Mouse (Mus musculus) adrenal gland, postnatal 25 days (tissue): ENCODE results near the gene Ntm. TPM values are rescaled to one million over a fixed set of nuclear protein-coding genes. Genes with fewer than 3 reads are reported as not detected.
A peak's percentile ranks its signal among the peaks of the same experiment; 100 is the strongest.

Experiments
- DNase-seq: peaks from one replicate; pipeline ENCODE4 v3.0.0; 2021; ENCODE audit warnings: mixed read lengths
- long read RNA-seq: library from polyadenylated mRNA; stranded (forward); transcript quantifications from one replicate; pipeline ENCODE4 v2.0.0, GENCODE M21; 2021
- total RNA-seq: library from RNA; stranded (reverse); gene quantifications from 2 replicates; pipeline ENCODE4 v1.2.3, GENCODE M21; 2021

Ntm gene
- 0.94 TPM in 1 of 2 replicates, not detected in the other for total RNA-seq
- long read RNA-seq, partial matches to known transcripts = 0 of 1 reads
- long read RNA-seq, other reads (novel, unspliced or antisense) = 1 of 1 reads

DNA sequence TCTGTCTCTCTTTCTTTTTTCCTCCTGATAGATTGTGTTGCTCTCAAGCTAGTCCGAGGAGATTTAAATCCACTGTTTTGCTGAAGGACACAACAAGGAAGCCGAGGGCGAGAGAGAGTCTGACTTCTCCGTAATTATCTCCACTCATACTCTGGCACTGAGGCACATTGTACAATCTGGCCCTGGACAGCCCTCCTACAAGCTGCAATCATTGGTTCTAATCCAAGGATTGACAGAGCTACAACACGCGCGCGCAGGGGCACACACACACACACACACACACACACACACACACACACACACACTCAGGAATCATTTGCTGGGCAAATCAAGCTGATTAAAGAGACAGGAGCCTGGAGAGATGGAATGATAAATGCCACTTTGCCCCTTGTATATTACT is at the start of gene Ntm:
Gene Ntm (minus strand): TSS at position 164 of the 400 bp plus-strand sequence.
- DNase-seq = peak; percentile 43

DNA sequence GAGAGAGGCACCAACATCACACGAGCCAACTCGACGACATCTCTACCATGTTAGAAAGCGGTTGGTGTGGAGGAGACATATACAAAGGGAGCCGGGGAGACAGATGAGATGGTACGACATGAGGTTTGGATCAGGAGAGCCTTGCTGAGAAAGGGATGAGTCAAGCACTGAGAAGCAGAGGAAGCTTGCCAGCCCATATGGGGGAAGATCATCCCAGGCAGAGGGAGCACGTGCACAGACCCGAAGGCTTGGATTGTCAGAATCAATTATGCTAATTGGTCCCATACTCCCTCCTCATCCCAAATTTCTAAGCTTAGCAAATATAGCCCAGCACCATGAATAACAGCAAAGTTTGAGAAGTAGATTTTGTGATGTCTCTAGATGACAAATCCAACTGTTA is 42.8 kb upstream of the Ntm start:
- no peak for DNase-seq

DNA sequence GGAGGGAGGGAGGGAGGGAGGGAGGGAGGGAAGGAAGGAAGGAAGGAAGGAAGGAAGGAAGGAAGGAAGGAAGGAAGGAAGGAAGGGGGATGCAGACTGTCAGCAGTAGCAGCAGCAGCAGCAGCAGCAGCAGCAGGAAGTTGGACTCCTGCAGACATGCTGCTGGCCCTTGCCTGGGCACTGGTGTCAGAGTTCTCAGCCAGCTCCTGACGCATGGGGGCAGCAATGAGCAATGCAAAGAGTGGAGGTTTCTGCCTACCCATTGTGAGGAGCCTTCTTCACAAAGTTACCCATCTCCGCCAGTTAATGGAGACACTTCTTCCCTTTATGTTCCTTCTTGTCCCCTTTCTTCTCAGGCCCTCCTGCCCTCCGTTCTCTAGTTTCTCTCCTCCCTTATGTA is 40.7 kb upstream of the Ntm start:
- DNase-seq = peak; percentile 81

DNA sequence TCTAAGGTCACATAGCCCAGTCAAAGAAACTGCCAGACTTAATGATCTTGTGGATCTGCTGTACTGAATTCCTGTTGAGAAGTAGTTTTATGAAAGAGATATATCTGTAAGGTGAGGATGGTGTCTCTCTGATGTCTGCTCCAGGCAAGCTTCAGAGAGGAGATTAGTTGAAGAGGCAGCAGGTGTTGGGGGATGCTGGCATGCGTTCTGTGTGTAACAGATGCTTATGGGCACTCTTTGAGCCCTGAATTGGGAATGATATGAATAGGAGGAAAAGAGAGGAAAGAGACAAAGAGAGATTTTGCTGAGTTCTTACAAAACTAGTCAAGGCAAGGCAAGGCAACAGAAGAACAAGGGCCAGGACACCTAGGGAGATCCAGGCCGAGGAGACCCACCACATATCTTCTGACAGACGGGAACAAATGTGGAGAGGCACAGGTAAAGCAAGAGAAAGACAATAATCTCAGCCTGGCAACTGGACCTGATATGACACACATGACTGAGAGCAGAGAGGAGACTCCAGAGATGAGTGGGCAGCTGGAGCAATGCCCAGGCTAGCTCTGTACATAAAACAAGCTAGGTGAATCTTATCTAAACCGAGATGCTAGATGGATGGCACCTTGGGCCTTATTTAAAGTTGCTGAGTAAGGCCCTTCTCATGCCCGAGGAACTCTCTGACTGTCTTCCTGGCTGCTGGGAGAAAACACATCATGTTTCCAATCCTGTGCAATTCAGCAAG is 18.4 kb upstream of the Ntm start:
- no peak for DNase-seq

DNA sequence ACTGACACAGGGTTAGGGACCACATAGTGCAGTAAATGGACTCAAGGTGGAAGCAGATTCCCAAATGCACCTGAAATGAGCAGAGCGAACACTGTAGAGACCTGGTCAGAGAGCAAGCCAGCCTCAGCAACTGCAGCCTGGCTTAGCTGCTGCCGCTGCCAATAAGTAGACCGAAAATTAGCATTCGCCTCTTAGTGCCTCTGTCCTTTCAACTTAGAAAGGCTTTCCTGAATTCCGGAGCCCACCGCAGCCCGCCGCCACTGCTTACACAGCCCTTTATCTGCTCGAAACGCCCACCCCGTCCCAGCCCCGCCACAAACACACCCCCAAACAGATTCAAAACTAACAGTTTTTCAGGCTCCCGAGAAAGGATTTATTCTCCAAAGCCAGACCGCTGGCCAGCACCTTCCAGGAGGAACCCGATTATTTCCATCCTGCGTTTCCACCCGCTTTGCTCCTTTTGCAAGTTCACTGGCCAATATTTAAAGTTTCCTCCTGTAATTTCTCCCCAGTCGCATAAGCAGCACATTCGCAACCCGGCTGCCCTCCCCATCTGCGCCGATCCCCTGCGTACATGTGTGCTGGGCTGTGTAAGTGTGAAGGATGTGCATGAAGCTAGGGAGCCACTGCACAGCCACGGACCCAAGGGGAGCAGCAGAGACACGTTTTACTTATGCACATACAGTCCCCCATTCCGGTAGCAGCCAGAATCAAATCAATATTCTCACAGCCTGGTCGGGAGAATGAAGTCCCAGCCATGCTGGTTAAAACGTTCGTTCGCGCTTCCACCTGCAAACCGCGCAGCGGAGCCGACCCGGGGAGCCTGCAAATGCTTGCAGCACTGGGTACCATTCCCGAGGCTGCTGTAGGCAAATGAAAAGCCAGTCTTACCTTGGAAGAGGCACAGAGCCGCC is 730 bp downstream of the Ntm start:
- peak; percentile 11 for DNase-seq

- no peak for DNase-seq
Observed at GRCm38 (mm10) chr9:29961512-29961911, 1.4 kb downstream of the Ntm start.

- DNase-seq = no peak
Observed at GRCm38 (mm10) chr9:29960741-29961140, 2.2 kb downstream of the Ntm start.

DNA sequence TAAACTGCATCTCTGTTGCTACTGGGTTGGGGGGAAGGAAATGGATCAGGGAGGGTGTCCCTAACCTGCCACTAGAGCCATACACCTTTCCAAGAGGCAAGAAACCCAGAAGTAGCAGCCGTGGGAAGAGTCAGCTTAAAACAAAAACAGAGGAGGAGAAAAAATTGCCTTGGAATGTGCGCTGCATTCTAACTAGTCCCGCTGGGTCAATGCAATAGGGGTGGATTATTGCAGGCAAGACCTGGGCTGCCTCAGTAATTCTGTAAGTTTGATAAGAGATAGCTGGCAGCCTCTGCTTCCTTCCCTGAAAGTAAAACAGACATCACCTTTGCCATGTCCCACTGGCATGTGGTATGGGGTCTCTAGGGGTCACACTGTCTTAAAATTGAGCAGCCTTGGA is 2.7 kb downstream of the Ntm start:
- DNase-seq = no peak

DNA sequence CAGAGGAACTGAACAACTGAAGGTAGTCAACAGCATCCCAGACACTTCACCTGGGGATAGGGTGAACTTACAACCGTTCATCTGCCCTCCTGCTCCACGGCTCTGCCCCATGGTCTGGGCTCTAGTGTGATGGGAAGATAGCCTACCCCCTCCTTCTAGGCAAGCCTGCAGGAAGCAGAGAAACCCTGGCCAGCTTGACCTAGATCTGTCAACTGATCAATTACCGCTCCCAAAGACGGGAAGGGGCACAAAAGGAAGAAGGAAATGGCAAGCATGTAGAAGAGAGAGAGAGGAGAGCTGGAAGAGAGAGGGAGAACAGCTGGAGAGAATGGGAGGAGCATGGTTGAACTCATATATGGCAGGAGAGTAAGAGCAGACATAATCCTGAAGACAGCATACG is 6.0 kb downstream of the Ntm start:
- DNase-seq = no peak

DNA sequence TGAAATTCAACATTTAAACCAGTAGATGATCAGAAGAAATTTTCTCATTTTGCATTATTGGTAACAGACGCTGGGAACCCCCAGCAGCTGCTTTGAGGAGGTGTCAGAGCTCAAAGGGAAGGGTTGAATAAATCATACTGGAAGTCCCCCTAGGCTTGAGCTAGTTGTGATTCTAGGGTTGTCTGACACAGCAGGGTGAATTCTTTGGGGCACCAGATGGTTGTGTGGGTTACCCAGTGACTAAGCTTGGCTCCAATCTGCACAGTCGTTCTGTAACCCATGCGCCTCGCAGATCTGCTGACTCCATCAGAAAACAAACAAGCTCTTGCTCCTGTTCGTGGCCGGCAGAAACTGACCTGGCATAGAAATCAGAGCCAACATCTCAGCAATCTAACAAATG is 8.9 kb downstream of the Ntm start:
- DNase-seq = no peak

DNA sequence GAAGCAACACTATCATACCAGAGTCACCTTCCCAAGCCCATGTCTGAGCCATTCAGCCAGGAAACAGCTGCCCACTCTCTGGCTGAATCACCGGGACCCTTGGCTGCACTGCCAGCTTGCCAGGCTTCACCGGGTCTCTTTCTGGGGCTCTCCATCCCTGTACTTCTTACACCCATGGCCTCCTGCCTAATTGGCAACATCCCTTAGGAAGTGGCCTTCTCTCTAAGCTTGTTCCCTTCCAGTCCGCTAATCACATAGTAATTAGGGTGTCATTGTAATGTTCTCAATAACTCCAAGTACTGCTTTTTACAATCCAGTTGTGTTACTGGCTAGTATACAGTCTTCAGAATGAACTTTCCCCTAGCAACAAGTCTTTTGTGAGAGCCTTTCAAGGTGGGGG is 13.9 kb downstream of the Ntm start:
- no peak for DNase-seq

GRCm38 (mm10) chr9:29943209-29944070 is 19.5 kb downstream of the Ntm start:
- DNase-seq = no peak

DNA sequence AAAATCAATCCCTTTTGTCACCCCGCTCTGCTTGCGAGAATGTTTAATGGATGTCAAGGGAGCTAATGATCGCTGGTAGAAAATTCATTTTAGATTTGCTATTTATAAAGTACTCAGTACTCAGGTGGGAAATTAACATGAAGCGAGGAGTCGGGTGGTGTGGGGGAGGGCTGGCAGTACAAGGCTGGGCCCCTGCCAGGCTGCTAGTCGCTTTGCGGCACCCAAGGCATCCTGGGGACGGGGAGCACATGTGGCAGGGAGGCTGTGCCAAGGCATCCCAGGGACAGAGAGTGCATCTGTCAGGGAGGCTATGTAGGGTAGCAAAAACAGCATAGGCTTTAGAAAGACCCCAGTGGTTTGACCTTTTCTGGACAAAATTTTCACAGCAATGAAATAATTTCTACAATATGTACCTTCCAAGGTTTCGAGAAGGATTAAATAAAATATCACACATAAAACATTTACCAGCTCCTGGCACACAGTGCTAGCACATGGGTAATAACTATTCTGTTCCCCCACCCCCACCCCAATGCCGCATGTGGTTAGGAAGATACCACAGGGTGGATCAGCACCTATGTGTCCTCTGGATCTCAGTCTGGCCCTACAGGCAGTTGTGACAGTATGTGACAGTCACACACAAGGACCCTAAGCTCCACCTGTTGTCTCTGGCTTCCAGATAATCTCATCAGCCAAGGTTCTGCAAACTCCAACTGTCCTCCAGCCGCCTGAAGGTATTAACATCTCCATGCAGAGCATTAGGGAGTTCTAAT is 20.6 kb downstream of the Ntm start:
- no peak for DNase-seq

DNA sequence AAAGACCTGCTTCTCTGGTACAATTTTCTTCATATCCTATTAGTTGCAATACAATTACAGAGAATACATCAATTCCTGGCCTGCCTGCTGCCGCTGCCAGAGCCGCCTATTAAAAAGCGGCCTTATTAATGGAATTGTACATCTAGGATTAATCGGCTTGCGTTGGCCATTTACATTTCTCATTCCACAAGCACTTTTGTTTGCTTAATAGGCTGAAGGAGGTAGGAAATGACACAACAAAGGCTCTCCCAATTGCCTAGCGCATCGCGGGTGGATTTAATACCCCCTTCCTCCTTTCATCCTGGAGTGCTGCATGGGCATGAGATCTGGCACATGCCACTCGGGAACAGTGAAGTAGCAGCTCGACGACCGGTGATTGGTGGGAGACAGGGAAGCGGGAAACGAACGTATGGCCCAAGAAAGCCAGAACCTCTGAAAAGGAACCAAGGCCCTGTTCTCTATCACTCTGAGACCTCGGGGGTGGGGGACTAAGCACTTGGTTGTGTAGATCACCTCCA is 23.4 kb downstream of the Ntm start:
- DNase-seq = no peak

GRCm38 (mm10) chr9:29928796-29929195 is 34.1 kb downstream of the Ntm start:
- no peak for DNase-seq

DNA sequence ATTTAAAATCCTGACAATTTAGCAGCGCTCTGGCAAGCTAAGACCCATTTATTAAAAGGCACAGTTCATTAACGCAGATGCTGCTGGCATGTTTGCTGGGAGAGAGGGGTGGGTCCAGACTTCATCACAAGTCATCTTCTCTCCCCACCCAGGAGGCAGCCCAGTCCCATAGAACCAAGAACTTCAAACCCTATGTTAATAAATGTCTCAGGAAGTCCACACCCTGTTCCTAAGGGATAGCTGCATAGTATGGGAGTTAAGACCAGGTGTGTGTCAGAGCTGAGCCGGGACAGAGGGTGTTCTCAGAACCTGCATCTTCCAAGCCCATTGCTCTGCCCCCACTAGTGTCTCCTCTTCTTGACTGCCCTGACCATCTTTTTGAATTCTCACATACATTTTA is 37.6 kb downstream of the Ntm start:
- no peak for DNase-seq

DNA sequence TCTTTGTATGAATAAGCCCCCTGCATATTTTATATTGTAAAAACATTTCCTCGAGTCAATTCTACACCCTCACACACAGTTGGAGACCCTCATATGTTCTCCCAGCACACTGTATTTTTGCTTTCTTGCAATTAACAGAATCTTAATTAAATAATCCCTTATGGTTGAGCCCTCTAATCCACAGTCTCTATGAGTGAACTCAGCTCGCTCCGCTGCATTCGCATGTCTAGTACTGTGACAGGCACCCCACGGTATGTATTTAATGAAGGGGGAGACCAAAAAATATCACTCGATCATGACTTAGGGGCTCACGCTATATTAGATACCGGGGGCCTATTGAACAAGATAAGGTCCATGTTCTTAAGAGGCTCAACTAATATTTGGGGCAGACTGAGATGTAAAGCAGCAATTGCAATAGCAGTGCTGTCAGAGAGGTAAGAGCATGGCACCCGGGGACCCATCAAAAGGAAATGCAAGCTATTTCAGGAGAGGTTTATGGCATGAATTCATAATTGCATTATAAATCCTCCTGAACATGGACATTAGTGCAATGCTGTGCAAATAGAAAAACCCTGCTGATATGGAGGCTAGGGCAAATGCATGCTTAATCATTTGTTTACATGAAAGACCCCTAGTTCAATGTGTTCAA is 64.4 kb downstream of the Ntm start:
- no peak for DNase-seq

GRCm38 (mm10) chr9:29897448-29897847 is 65.5 kb downstream of the Ntm start:
- DNase-seq = no peak

- no peak for DNase-seq
Observed at GRCm38 (mm10) chr9:29892792-29893191, 70.1 kb downstream of the Ntm start.

DNA sequence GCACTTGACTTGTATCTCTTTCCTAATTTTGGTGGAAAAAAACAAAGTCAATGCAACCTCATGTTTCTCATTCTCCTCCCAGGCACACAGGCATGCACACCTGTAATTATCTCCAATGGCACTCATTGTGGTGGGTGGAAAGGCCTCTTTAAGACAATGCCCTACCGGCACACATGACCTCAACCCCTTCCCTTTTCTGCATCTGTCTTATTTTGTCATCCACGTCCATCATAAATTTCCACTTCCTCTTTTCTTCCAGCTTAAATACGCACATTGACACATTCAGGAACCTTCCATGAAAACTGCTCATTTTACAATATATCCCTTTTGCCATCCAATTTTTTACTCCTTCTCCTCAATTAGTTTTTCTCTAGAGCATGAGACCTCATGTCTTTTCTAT is 74.2 kb downstream of the Ntm start:
- no peak for DNase-seq

GRCm38 (mm10) chr9:29887924-29888323 is 75.0 kb downstream of the Ntm start:
- DNase-seq = no peak
